Mouse (Mus musculus) ES-Bruce4 (cell line): ENCODE data around the gene Qtrt2. TPM values are rescaled to one million over a fixed set of nuclear protein-coding genes. Genes with fewer than 3 reads are reported as not detected.

Source experiments
- H3K27ac ChIP-seq: 2 replicates; pipeline ENCODE4 v1.5.1; 2012; ENCODE audit warnings: low read length, inconsistent platforms; ENCODE audit not compliant: insufficient read depth
- H3K27me3 ChIP-seq: 2 replicates; pipeline ENCODE4 v1.6.1; 2012; ENCODE audit warnings: mild to moderate bottlenecking, low read length, inconsistent platforms; ENCODE audit not compliant: control insufficient read depth, poor library complexity, insufficient read depth, severe bottlenecking
- H3K36me3 ChIP-seq: 2 replicates; pipeline ENCODE4 v1.6.1; 2012; ENCODE audit warnings: inconsistent platforms, mild to moderate bottlenecking, low read length, moderate library complexity; ENCODE audit not compliant: control insufficient read depth, poor library complexity, insufficient read depth, severe bottlenecking
- H3K4me1 ChIP-seq: one replicate; pipeline ENCODE4 v1.8.1; 2011; ENCODE audit warnings: low read length; ENCODE audit not compliant: control insufficient read depth, insufficient read depth
- H3K4me3 ChIP-seq: 2 replicates; pipeline ENCODE4 v1.5.1; 2011; ENCODE audit warnings: low read depth, mild to moderate bottlenecking, low read length
- H3K9ac ChIP-seq: 2 replicates; pipeline ENCODE4 v1.6.1; 2012; ENCODE audit warnings: low read depth, mild to moderate bottlenecking, inconsistent platforms; ENCODE audit not compliant: poor library complexity, severe bottlenecking
- H3K9me3 ChIP-seq: replicated peaks from 2 replicates; pipeline ENCODE4 v1.6.1; 2012; ENCODE audit warnings: mild to moderate bottlenecking, low read length, inconsistent platforms; ENCODE audit not compliant: control insufficient read depth, poor library complexity, insufficient read depth, severe bottlenecking
- CTCF ChIP-seq: IDR thresholded peaks from one replicate; pipeline ENCODE4 v1.8.1; 2011; ENCODE audit warnings: low read depth, low read length
- EP300 ChIP-seq: IDR thresholded peaks from 2 replicates; pipeline ENCODE4 v1.6.1; 2011; ENCODE audit warnings: low read depth, low read length; ENCODE audit not compliant: insufficient read depth
- POLR2A ChIP-seq: IDR thresholded peaks from one replicate; pipeline ENCODE4 v1.8.1; 2011; ENCODE audit warnings: low read length; ENCODE audit not compliant: insufficient read depth
- polyA plus RNA-seq: library from polyadenylated mRNA; stranded (reverse); fragments of >200 nt; gene quantifications from 2 replicates; pipeline ENCODE4 v1.2.4, GENCODE M21; 2011; ENCODE audit warnings: low read depth; ENCODE audit not compliant: missing spikeins, insufficient read depth, insufficient read length

The Qtrt2 gene
- polyA plus RNA-seq = 42.1 and 45.3 TPM in 2 replicates

DNA sequence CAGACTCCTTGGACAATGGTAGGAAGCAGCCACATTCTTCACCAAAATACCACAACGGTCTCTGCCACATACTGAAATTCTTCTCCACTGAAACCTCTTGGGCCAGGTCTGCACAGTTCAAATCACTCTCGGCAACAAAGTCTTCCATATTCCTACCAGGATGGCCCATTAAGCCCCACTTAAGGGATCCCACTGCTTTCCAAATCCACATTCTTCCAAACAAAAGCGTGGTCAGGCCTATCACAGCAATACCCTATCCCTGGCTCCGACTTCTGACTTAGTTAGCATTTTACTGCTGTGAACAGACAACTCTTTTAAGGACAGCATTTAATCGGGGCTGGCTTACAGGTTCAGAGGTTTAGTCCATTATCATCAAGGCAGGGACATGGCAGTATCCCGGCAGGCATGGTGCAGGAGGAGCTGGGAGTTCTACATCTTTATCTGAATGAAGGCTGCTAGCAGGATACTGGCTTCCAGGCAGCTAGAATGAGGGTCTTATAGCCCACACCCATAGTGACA, at the start of gene Qtrt2:
Qtrt2 (minus strand) TSS at position 469 of the 519 bp plus-strand sequence.
- TF ChIP-seq CTCF (no peak), POLR2A (no peak), EP300 (no peak)
- Histone ChIP-seq H3K4me1 (no peaks in the 10 kb centered on the region), H3K36me3 (no peaks in the 10 kb centered on the region), H3K4me3 (no peak within 1 kb of the TSS), H3K27ac (peak within 1 kb of the TSS; percentile 54; the same call in 1 of the 2 replicates), H3K9ac (no peak within 1 kb of the TSS), H3K9me3 (no peaks in the 10 kb centered on the region), H3K27me3 (no peaks in the 10 kb centered on the region)

DNA sequence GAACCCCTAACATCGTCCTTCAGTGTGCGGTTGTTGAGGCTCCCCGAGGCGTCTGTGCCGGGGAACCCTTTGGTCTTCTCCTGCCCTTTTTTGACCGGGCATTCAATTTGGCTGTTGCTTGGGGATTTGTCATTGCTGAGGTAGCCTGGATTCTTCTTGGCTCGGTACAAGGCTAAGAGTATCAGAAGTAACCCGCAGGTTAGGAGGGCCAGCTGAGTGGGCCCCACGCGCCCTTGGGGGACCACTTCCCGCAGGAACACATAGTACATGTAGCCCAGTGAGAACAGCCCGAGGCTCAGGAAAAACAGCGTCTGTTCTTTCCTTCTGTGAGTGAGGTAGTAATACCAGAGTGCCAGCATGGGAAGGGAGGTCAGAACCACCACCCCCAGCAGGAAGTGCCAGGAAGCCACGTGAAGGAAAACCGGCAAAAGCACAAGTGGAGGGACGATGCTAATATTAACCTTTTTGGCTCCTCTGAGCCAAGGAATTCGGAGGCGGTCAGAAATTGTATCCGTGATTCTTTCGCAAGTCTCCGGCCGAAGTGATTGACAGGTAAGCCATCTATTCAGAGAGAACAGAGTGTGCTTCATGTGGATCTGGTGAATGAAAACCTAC, 47.1 kb upstream of the Qtrt2 start:
- Histone ChIP-seq H3K4me3 (no peak overlapping the region), H3K27ac (no peak overlapping the region), H3K36me3 (no peaks in the 10 kb centered on the region), H3K9ac (no peak overlapping the region), H3K27me3 (0 out of 2 replicates have a peak, but pooled peaks cover 4% of the 10 kb centered on the region), H3K4me1 (no peaks in the 10 kb centered on the region), H3K9me3 (no peaks in the 10 kb centered on the region)
- TF ChIP-seq CTCF (no peak), EP300 (no peak), POLR2A (no peak)

DNA sequence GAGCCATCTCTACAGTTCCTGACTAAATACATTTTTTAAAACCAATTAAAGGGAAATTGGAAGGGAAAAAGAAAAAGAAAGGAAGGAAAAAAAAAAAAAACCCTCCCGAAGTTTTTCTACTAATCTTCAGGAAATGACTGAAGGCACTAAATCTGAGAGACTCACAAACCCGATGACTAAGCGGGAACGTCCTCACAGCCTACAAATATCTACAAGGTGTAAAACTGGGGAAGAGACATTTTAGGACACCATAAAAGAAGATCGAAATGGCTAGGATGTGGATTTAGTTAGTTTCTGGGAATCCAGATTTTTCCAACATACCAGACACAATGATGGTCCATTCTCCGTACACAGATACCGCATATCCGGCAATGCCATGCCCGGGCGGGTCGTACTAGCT, 46.5 kb upstream of the Qtrt2 start:
- no peak overlapping the region for H3K27ac ChIP-seq
- H3K9ac ChIP-seq = no peak overlapping the region
- no peak overlapping the region for H3K4me3 ChIP-seq
- TF ChIP-seq EP300 (no peak), CTCF (no peak), POLR2A (no peak)
- no peaks in the 10 kb centered on the region for H3K27me3 ChIP-seq
- H3K4me1 ChIP-seq = no peaks in the 10 kb centered on the region
- no peaks in the 10 kb centered on the region for H3K36me3 ChIP-seq
- H3K9me3 ChIP-seq = no peaks in the 10 kb centered on the region

DNA sequence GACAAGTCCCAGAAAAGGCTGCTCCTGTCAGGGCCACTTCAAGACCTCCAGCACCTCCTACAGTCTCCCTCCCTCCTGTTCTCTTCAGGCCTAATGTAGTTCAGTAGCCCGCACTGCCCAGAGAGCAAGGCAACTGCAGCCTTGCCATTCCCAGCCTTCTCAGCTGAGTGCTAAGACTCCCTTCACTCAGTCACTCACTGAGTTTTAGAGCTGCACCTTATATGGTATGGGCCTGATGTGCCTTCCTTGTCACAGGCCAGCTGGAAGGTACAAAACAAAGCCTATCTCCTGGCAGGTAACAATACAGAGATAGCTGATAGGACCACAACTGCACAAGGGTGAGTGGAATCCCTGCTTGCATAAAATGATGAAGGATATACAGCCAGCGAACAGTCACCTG, 45.8 kb upstream of the Qtrt2 start:
- TF ChIP-seq POLR2A = no peak
- no peak for TF ChIP-seq EP300
- no peak for TF ChIP-seq CTCF
- H3K4me3 ChIP-seq = no peak overlapping the region
- H3K9ac ChIP-seq = no peak overlapping the region
- H3K4me1 ChIP-seq = no peaks in the 10 kb centered on the region
- H3K9me3 ChIP-seq = no peaks in the 10 kb centered on the region
- H3K27ac ChIP-seq = no peak overlapping the region
- H3K36me3 ChIP-seq = no peaks in the 10 kb centered on the region
- no peaks in the 10 kb centered on the region for H3K27me3 ChIP-seq

DNA sequence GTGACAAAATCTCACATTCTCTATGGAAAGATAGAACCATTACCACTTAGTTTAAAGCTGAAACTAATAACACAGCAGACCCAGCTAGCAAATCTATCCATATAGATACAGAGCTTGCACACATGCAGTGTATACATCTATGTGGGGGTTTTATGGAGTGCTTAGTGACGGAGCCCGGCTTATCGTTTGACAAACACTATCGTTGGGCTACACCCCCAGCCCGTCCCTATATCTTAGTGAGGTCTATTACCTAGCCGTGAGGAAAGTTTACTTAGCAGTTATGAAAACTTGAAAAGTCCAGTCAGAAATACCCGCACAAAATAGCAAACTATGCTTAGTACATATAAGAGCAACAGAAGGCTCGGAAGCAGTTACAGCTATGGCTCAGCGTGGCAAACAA, 45.1 kb upstream of the Qtrt2 start:
- Histone ChIP-seq H3K4me3 (no peak overlapping the region), H3K36me3 (no peaks in the 10 kb centered on the region), H3K27me3 (no peaks in the 10 kb centered on the region), H3K4me1 (no peaks in the 10 kb centered on the region), H3K27ac (no peak overlapping the region), H3K9me3 (no peaks in the 10 kb centered on the region), H3K9ac (no peak overlapping the region)
- TF ChIP-seq POLR2A (no peak), EP300 (no peak), CTCF (no peak)

DNA sequence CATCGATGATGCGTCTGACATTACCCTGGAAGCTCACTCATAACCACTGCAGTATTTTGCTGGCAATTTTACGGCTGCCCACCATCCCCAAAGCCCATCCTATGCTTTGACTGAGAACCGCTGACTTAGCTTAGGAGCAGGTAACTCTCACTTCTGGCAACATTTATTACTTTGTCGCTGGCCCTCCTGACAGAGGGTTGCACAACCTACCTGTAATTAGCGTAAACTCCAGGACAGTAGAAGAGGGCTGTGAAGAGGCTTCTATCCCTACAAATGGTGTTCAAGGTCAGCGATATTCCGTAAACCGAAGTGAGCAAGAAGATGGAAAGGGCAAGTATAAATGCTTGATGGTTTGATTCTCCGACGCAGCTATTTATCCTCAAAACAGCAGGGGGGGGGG, 44.6 kb upstream of the Qtrt2 start:
- Histone ChIP-seq H3K4me1 (no peaks in the 10 kb centered on the region), H3K36me3 (no peaks in the 10 kb centered on the region), H3K9ac (no peak overlapping the region), H3K9me3 (no peaks in the 10 kb centered on the region), H3K27me3 (no peaks in the 10 kb centered on the region), H3K27ac (no peak overlapping the region), H3K4me3 (no peak overlapping the region)
- TF ChIP-seq CTCF (no peak), POLR2A (no peak), EP300 (no peak)
